Mouse (Mus musculus) adrenal gland, adult 18-20 months (tissue): ENCODE results near the gene Cnpy1. TPM values are rescaled to one million over a fixed set of nuclear protein-coding genes. Genes with fewer than 3 reads are reported as not detected.
A peak's percentile ranks its signal among the peaks of the same experiment; 100 is the strongest.

Experiments used
- DNase-seq, 2 experiments: peaks; one replicate each; pipeline ENCODE4 v3.0.0; 2021 to 2022; ENCODE audit warnings: low spot score in 2 of 2
- long read RNA-seq, 2 experiments: library from polyadenylated mRNA; stranded (forward); transcript quantifications; one replicate each; pipeline ENCODE4 v2.0.0; 2021
- total RNA-seq, 2 experiments: library from RNA; stranded (reverse); gene quantifications; 1 replicate in 1 of 2; 2 replicates in 1 of 2; pipeline ENCODE4 v1.2.3; 2021

Gene Cnpy1
- total RNA-seq = not detected
- long read RNA-seq, experiment 1 = 0 reads
- long read RNA-seq, experiment 2 = 0 reads

DNA sequence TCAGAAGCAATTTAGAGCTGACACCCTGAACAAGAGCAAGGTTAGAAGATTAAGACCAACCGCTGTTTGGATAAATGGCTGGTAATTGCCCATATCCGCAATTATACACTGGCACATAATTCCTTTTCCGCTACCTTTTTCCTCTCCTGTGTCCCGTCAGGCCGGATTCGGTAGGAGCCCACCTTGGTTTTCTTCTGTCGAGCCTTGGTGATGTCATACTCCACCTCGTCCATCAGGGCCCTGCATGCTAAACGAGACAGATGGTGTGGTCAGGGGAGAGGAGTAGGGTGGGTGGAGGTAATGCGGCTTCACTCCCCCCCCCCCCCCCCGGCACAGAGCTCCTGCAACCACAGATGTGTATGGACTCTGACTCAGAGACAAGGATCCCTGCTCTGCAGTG, at the start of gene Cnpy1:
Gene Cnpy1, minus strand, starts transcription at position 233 of the 400 bp plus-strand sequence.
- no peak for DNase-seq

DNA sequence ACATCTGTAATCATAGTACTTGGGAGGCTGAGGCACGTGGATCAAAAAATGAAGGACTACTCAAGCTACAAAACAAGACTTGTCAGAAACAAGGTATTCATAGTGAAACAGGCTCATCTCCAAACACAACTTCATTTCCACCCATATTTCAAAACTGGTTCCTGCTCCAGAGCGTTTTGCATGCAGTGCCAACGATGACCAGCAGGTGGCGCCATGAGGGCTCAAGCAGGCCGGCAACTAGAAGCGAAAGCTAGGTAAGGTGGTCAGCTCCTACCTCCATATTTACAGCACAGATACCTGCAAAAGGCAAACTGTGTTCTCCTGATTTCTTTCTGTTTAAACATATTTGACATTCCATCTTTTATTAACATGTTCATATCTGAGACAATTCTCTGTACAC, 48.4 kb upstream of the Cnpy1 start:
- DNase-seq = peak; percentile 87 to 93

DNA sequence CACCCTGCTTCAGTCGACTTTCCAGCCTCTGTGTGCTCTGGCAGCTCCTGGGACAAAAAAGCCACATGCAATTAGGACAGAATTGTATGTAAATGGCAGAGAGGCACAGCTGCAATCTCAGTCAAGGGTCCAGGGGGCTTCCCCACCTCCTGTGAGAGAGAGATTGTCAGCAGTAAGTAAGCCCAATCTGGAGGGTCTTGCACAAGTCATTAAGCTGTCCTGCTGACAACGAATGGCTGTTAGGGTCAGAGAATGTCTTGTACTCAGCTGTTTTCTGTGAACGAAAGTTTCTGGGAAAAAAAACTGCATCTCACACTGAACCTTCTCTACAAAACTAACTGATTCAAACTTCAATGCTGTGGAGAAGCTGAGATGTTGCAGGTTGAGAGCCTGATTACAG, 46.7 kb upstream of the Cnpy1 start:
- DNase-seq = no peak

DNA sequence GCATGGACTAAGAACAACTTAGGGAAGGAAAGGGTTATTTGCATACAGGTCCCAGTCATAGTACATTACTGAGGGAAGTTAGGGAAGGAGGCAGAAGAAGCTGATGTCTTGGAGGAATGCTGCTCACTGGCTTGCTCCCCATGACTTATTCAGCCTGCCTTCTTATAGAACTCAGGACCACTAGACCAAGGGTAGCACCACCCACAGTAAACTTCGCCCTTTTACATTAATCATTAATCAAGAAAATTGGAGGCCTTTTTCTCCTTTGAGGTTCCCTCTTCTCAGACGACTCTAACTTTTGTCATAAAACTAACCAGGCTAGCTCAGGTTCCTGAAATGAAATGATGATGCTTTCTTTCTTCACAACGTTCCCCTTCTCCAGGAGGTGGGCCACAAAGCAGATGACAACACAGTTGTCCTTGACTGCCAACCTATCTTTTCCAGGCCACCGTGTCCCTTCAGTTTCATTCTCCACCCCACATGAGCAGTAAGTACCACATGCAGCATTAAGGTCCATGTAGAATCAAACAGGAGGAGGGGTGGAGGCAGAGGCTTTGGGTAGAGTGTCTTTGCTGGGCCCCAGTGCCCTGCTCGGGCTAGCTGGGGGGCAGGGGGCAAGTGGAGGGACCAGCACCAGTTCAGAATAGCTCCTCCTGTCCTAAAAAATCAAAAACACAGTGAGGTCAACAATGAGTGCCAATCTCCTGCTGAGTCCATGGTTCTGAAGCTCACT, 45.7 kb upstream of the Cnpy1 start:
- DNase-seq = no peak

DNA sequence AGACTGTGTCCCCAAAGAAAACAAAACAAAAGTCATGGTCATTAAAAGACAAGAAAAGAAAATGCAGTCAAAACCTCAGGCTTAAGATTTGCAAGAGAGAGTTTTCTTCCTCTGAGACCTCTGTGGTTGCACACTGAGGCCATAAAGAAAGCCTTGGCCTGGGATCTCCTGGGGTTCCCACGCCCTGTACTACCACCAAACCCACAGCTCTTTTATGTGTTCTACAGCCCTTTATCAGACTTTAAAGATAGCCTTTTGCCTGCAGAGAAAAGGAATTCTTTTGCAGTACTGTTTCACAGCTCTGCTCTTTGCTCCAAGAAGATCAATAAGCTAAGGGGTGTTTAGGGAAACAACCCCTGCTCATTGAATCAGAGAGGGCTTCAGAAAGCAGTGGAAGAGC, 45.0 kb upstream of the Cnpy1 start:
- DNase-seq = no peak

DNA sequence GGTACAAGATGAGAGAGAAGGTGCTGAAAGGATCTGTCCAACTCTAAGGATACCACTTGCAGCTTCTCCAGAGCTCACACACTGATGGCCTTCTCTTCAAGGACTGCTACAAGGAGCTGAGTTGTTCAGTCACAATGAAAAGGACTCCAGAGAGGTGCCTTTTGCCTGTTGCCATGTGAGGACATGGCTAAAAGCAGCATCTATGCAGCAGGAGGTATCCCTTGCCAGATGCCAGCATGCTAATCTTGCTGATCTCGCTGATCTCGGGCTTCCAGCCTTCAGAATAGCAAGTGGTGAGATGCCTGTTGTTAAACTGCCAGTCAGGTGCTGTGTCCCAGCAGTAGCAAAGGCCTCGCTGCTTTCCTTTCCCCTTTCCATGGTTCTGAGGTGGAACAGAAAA, 43.5 kb upstream of the Cnpy1 start:
- DNase-seq = no peak

DNA sequence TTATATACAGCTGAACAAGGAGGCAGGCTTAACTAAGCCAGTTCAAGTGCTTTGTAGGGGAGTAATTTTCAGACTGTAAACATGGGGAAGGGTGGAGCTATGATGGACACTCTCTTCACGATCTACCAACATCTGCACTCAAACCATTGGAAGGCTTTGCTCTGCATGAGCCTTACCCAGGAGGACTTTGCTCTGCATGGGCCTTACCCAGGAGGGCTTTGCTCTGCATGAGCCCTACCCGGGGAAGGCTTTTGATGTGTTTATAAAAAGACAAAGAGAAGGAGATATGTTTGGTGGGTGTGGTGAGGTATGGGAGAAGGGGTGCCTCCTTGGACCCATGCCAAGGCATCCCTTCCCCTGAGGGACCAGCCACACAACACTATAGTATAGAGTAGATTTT, 31.7 kb upstream of the Cnpy1 start:
- DNase-seq = no peak

DNA sequence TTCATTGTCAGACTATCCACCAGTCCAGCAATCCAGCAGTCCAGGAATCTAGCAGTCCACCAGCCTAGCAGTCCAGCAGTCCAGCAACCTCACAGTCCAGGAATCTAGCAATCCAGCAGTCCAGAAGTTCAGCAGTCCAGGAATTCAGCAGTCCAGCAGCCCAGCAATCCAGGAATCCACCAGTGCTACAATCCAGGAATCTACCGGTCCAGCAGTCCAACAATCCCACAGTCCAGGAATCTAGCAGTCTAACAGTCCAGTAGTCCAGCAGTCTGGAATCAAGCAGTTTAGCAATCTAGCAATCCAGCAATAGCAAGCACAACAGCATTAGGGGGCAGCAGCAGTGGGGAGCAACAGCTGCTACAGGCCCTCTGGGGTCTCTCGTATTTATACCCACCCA, 27.2 kb upstream of the Cnpy1 start:
- no peak for DNase-seq

DNA sequence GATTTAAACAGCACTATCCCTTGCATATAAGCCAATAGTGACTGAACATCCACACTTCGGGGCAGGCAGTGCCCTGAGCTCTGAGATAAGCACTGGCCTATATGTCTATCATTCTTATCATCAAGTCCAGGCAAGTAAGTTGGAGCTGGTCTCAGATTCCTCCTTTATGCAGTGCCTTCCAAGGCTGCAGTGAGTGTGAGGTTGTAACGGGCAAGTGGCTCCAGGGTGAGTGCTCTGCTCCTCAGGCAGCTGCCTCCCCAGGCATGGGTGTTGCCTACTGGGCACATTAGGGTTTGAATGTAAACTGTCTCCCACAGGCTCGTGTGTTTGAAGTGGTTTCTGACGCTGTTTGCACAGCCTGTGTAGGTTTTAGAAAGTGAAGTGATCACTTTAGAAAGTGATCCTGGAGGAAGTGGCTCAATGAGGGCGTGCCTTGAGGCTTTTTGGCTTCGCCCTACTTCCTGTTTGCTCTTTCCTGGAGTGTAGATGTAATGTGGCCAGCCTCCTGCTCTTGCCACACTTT, 23.9 kb upstream of the Cnpy1 start:
- DNase-seq = no peak

DNA sequence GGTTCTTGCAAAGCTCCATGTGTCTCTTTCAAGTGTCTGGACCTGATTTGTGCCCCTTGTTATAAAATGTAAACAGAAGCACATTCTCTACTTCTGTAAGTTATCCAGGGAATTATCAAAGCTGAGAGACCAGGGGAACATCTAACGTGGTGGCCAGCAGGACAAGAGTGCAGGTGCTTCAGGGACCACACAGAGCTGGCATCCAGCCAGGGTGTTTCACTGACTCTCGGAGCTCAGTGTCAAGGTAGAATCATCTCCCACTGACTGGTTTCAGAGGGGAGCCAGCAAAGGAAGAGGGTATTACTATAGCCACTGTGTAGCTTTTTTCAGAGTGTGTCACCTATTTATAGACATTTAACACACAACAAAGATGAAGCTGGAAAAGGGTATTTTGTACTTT, 22.0 kb upstream of the Cnpy1 start:
- no peak for DNase-seq

DNA sequence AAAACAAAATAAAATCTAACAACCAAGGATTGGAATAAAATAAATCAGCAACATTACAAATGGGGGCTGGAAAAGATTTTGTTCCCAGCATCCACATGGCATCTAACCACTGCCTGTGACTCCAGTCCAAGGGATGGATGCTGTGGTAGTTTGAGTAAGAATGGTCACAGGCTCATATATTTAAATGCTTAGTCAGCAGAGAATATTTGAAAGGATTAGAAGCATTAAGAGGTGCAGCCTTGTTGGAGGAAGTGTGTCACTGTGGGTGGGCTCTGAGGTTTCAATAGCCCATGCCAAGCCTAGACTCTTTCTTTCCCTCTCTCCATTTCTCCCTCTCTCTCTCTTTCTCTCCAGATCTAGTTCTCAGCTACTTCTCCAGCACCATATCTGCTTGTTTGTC, 20.0 kb upstream of the Cnpy1 start:
- no peak for DNase-seq

DNA sequence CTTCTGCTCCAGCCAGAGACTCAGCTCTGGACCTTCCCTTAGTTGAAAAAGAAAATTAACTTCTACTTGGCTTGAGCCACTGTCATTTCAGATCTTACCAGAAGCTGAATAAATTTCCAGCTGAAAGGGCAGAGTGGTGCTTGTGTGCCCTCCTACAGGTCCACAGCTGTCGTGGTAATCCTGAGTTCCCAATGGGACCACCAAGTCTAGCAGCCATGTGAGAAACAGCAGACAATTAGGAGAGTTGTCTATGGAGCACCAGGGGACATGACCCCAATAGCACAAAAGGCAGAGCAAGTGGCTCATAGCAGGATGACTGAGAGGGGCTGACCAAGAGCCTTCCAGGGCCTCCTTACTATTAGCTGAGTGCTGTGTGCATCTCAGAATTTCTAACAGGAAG, 18.2 kb upstream of the Cnpy1 start:
- no peak for DNase-seq

DNA sequence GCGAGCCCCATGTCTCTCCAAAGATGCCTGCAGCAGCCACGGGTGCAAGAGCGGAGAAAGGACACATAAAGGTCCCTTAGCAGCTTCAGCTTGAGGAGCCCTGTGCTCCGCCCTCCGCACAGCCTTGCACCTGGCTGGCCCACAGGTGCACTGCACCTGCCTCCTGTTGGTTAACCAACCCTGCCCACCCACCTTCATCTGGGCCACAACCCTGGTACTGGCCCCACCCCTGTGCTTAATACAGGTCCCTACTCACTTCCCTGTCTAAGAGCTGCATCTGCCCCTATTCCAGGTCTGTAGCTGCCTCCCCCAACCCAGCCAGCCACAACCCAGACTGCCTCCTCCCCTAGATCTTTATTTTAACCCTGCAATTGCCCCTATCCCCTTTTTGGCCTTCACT, 16.5 kb upstream of the Cnpy1 start:
- DNase-seq = no peak

DNA sequence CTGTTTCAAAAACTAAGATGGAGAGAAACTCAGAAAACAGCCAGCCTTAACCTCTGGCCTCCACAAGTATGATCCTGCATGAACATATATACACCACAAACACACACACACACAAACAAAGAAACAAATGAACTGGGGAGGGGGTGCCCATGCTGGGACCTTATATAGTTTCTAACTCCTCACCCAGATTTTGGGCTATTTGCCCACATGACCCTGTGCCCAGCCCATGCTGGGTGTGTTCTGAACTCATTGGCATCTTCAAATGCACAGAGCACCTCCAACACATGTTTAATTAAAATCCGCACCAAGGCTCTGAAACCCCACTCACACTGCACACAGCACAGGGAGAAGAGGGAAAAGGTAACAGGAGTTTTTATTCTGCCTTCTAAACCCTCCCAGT, 14.3 kb upstream of the Cnpy1 start:
- DNase-seq = no peak

DNA sequence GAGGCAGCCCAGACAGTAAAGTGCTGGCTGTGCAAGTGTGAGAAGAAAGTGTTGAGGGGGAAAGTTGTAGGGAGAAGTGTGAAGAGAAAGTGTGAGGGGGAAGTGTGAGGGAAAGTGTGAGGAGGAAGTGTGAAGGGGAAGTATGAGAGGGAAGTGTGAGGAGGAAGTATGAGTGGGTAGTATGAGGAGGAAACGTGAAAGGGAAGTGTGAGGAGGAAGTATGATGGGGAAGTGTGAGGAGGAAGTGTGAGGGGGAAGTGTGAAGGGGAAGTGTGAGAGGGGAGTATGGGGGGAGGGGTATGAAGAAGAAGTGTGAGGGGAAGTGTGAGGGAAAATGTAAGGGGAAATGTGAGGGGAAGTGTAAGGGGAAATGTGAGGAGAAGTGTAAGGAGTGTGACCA, 13.8 kb upstream of the Cnpy1 start:
- DNase-seq = no peak

DNA sequence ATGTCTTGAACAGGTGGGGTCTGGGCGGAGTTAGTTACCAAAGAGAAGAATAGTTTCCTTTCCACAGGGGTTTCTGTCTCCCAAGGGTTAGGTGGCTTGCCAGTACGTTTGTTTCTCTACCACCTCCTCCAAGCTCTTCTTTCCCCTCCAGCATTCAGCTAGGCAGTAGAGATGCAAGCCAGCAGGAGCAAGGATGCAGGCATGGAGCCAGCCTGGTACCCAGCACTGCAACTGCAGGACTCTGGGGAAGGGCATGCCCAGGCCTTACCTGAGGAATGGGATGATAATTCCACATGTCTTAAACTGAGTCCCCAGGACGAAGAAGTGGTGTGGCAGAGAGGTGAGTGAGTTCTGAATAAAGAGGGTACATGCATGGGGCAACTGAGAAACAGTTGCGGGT, 12.2 kb upstream of the Cnpy1 start:
- DNase-seq = no peak

DNA sequence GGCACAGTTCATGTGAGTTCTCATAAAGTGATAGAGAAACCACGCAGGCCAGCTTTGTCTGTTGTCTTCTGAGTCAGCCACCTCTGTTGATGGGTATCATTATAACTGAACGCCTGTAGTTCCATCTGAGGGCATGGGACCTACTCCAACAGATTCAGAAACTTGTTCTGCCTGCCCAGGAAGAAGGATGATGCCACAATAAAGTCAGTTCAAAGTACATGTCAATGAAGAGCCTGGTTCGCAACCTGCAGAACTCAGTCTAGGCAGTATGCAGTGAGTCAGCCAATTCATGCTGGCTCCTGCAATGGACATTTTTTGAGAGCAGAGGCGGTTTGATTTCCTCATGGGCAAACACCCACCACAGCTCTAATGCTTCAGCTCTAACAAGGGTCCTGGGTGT, 7.4 kb upstream of the Cnpy1 start:
- DNase-seq = no peak

DNA sequence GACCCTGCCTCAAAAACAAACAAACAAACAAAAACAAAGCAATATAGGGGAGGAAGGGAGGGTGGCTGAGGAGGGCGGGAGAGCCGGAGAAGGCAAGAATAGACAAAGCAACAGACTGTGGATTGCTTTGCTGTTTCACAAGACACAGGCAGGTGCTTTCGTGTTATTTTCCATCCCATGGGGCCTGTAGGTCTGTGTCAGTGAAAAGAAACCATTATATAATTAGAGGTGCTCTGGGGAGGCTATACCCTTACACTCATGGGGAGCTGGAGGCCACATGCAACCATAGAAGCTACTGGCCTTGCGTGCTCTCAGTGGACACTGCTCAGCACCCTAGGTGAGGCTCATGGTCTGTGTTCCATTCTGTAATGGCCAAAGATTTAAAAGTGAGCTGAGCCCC, 6.7 kb upstream of the Cnpy1 start:
- no peak for DNase-seq

DNA sequence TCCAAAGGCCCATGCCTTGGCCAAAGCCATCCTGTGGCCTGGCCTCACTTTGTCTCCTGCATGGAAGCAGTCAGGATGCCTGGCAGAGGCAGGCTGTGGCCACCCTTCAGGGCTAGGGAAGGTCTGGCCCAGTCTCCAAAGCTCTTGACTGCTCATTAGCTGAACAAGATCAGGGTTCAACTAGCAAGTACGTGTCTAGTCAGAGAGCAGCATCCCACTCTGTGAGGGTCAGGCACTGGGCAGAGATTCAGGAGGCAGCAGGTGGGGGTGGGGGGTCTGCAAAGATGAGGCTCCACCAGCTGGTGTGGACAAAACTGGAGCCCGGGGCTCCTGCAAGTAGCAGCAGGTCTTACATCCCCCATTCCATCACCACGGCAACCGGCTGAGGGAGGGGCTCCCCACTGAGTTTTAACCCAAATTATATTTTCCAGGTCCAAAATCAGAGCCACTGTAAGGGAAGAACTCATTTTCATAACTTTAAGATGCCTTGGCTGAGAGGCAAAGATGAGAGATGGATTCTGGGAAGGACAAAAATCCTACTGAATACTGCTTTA, 5.7 kb upstream of the Cnpy1 start:
- DNase-seq = no peak

DNA sequence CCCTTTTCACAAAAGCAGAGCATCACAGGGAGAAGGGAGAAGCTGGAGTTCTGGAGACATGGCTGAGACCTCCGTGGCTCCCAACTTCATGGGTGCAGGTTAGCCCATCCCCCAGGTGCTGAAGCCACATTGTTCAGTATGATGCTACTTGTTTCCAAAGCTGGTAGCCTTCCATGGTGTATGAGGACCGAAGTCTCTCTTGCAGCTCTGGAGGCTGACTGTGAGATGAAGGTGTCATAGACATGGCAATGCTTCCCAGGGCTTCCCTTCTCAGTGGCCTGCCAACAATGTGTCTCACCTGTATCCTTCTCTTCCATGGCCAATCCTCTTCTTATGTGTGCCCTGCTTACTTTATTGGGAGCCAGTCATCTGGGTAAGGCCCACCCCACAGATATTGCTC, 4.9 kb upstream of the Cnpy1 start:
- DNase-seq = no peak

DNA sequence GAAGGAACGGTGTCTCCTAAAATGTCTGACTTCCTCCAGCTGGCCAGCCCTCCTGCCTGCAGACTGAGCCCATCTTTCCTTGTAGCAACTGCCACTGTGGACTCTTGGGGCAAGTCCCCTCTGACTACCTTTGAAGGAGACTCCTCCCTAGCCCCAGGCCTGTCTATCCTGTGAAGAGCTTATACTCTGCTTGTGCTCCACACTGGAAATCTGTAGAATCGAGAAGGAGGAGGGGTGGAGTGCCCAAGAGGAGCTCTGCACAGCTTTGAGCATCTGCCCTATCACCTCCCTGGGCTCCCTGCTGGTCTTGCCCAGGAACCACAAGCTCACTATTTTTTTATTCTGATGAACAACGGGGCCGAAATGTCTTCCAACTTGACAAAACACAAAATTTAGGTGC, 485 bp downstream of the Cnpy1 start:
- DNase-seq = no peak

DNA sequence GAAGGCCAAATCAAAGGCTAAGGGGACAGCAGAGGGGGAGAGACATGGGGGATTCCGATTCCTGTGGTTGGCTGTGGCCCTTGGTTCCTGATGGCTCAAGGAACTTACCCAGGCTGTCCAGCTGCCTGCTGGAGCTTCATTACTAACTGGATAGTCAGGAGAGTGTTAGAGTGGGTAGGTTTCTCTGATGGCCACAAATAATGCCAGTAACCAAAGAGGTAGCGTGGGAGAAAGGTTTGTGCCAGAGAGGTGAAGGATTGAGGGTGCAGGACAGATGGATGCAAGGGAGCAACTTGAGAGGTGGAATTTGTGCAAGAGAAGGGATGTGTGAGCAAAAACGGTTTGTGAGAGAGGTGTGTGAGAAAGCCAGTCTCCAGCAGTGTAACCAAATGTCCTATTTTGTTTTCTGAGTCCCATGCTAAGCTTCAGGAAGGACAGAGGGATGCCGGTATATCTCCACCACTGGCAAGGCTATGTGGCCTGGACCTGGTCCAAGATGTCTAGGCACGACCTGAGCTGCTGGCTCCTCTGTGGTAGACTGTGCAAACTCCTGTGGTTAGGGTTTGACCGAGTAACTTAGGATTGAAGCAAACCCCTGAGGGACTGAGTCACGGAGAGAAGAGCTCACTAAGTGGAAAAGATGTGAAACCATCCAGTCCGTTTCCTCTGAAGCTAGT, 2.0 kb downstream of the Cnpy1 start:
- DNase-seq = no peak

DNA sequence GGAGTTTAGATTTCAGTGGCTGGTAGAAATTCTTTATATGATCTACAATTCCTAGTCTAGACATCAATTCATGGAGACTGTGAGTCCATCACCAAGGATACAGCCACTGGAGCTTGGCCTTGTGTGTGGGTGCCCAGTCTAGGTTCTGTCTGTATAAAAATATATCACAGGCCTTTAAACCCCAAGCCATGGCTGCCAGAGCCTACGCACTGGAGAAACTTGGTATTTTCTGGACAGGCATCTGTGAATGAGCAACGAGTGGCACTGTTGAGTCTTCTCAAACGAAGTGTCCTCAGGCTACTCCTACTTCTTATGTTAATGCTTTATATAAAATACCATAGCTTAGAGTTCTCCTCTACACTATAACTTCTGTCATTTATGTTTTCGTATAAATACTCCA, 4.2 kb downstream of the Cnpy1 start:
- DNase-seq = no peak
